Mouse (Mus musculus) CH12.LX (cell line): Measurements from ENCODE around the gene Tgif2.

Experiments used
- E2F4 ChIP-seq: IDR thresholded peaks from 2 replicates; pipeline ENCODE4 v1.6.1; 2011; ENCODE audit warnings: low read depth, low read length, improper control_type of control experiment; ENCODE audit not compliant: insufficient replicate concordance
- MAX ChIP-seq: IDR thresholded peaks from 2 replicates; pipeline ENCODE4 v1.6.1; 2011; ENCODE audit warnings: low read length, improper control_type of control experiment

- TF ChIP-seq MAX (no peak), E2F4 (no peak)
Observed at GRCm38 (mm10) chr2:156882431-156883001, 42.7 kb downstream of the Tgif2 start.
